Mouse (Mus musculus): Measurements from ENCODE around the gene Ccne1. TPM values are rescaled to one million over a fixed set of nuclear protein-coding genes. Genes with fewer than 3 reads are reported as not detected.
A peak's percentile ranks its signal among the peaks of the same experiment; 100 is the strongest.
"Not testable (repeated sequence)": the region's sequence is repeated elsewhere in the genome, so short reads cannot be mapped to it uniquely, and the experiment has no call there.

Gene Ccne1
- total and polyA plus RNA-seq, 3 experiments, result 15.9 to 50.9 (median 26.6) TPM

DNA sequence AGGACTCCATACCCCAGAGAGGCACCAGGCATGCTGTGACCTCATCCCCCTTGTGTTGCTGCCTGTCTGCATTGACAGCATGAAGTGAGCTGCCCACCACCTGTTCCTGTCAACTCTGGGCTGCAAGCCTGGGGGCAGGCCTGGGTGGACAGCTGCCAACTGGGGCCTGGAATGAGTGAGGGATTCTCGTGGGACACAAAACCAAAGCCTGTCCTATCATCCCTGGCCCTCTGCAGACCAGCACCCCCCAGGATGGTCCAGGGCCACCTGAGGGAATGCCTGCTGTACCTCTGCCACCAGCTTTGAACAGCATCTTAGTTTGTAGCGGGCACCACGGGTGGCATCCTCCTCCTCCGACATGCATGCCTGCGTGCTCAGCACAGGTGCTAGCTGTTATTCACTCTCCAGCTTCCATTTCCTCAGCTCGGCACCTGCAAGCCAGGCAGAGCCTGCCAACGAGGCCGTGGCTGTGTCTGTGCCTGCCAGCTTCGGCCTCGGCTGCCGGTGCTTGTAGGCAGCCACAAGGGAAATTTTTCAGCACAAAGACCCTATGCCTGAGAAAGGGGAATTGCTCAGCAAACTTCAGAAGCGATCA is 18.3 kb upstream of the Ccne1 start:
- no peak for DNase-seq (ENCODE audit: low spot score)
- H3K9me3 ChIP-seq (replicated peaks), result no peaks in the 10 kb centered on the region

DNA sequence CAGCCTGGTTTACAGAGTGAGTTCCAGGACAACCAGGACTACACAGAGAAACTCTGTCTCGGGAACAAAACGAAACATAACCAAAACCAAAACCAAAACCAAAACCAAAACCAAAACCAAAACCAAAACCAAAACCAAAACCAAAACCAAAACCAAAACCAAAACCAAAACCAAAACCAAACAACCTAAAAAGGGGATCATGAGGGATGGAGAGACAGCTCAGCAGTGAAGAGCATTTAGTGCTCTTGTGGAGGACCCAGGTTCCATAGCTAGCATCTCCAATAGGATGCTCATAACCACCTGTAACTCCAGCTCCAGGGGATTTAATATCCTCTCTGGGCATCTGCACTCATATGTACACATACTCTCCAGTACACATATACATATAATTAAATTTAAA is 16.8 kb upstream of the Ccne1 start:
- not testable (repeated sequence) for ATAC-seq (ENCODE audit: extremely low read depth, insufficient number of reproducible peaks, low FRiP score, poor library complexity, severe bottlenecking); H3K27me3 ChIP-seq (ENCODE audit: insufficient read depth, low read length); H3K4me3 ChIP-seq (ENCODE audit: low read depth, low read length); H3K36me3 ChIP-seq (replicated peaks); H3K9me3 ChIP-seq (replicated peaks); H3K4me1 ChIP-seq (ENCODE audit: insufficient read depth, low read depth, low read length); DNase-seq (ENCODE audit: low spot score)

More for the DNA sequence above, 18.3 kb upstream of the Ccne1 start:
- no peak for TF ChIP-seq TAL1 (conservative IDR thresholded peaks at IDR 0.05; ENCODE audit: low read depth, low read length)
- no peak for TF ChIP-seq GATA1 (IDR thresholded peaks at IDR 0.05; ENCODE audit: borderline replicate concordance, low read length)
- TF ChIP-seq GATA2 (IDR thresholded peaks at IDR 0.05; ENCODE audit: borderline replicate concordance, low read depth, low read length), result no peak
- TF ChIP-seq POLR2AphosphoS5 (IDR thresholded peaks at IDR 0.05; ENCODE audit: insufficient replicate concordance, low read depth, low read length), result no peak
- no peak for TF ChIP-seq CTCF (IDR thresholded peaks at IDR 0.05; ENCODE audit: low read depth, low read length)
- no peak for ATAC-seq (ENCODE audit: extremely low read depth, insufficient number of reproducible peaks, low FRiP score, poor library complexity, severe bottlenecking)
- Histone ChIP-seq H3K4me1 (ENCODE audit: insufficient read depth, low read depth, low read length) (no peaks in the 10 kb centered on the region), H3K36me3 (replicated peaks) (no peaks in the 10 kb centered on the region), H3K27me3 (ENCODE audit: insufficient read depth, low read length) (no peaks in the 10 kb centered on the region; the same call in 1 of the 2 replicates), H3K4me3 (ENCODE audit: low read depth, low read length) (no peak overlapping the region)

DNA sequence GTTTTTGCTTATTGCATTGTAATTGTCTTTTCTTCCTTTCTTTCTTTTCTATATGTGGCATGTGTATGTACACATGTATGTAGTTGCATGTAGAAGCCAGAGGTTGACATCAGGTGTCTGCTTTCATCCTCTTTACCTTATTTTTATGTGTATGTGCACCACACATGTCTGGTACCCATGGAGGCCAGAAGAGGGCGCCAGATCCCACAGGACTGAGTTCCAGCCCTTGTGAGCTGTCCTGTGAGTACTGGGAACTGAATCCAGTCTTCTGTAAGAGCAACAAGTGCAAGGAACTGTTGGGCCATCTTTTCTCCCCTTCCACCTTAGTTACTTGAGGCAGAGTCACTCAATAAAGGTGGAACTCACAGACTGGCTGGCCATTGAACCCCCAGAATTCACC is 11.3 kb upstream of the Ccne1 start:
- ATAC-seq (ENCODE audit: extremely low read depth, insufficient number of reproducible peaks, low FRiP score, poor library complexity, severe bottlenecking) (no peak), DNase-seq (ENCODE audit: low spot score) (no peak)
- H3K4me1 ChIP-seq (ENCODE audit: insufficient read depth, low read depth, low read length), result no peaks in the 10 kb centered on the region
- H3K36me3 ChIP-seq (replicated peaks), result no peaks in the 10 kb centered on the region
- no peak for TF ChIP-seq TAL1 (conservative IDR thresholded peaks at IDR 0.05; ENCODE audit: low read depth, low read length)
- no peak for TF ChIP-seq CTCF (IDR thresholded peaks at IDR 0.05; ENCODE audit: low read depth, low read length)
- TF ChIP-seq POLR2AphosphoS5 (IDR thresholded peaks at IDR 0.05; ENCODE audit: insufficient replicate concordance, low read depth, low read length), result no peak
- TF ChIP-seq GATA2 (IDR thresholded peaks at IDR 0.05; ENCODE audit: borderline replicate concordance, low read depth, low read length), result no peak
- no peak for TF ChIP-seq GATA1 (IDR thresholded peaks at IDR 0.05; ENCODE audit: borderline replicate concordance, low read length)
- H3K9me3 ChIP-seq (replicated peaks), result no peaks in the 10 kb centered on the region
- H3K4me3 ChIP-seq (ENCODE audit: low read depth, low read length), result no peak overlapping the region
- H3K27me3 ChIP-seq (ENCODE audit: insufficient read depth, low read length), result peaks cover 8% of the 10 kb centered on the region; the same call in 1 of the 2 replicates

DNA sequence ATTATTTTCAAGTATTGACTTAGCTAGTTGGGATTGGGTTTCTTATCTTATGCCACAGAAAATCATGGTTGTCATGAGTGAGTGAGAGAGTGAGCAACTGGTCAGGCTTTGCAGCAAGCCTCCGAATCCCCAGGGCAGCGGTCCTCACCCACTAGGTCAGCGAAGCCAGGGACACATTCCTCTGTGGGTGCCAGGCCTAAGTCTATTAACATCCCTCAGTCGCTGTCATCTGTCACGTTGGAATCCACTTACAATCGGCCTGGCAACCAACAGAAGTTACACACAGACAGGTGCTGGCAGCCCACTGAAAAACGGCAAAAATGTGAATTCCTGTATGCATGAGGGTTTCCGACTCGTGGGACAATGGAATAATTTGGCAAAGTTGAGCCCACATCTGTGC is 5.1 kb upstream of the Ccne1 start:
- ATAC-seq (ENCODE audit: extremely low read depth, insufficient number of reproducible peaks, low FRiP score, poor library complexity, severe bottlenecking) (no peak), DNase-seq (ENCODE audit: low spot score) (no peak)
- Histone ChIP-seq H3K4me1 (ENCODE audit: insufficient read depth, low read depth, low read length) (peaks cover 13% of the 10 kb centered on the region), H3K4me3 (ENCODE audit: low read depth, low read length) (no peak overlapping the region), H3K27me3 (ENCODE audit: insufficient read depth, low read length) (peaks cover 17% of the 10 kb centered on the region; the same call in 1 of the 2 replicates), H3K36me3 (replicated peaks) (no peaks in the 10 kb centered on the region), H3K9me3 (replicated peaks) (no peaks in the 10 kb centered on the region)
- TF ChIP-seq GATA1 (IDR thresholded peaks at IDR 0.05; ENCODE audit: borderline replicate concordance, low read length) (no peak), GATA2 (IDR thresholded peaks at IDR 0.05; ENCODE audit: borderline replicate concordance, low read depth, low read length) (no peak), TAL1 (conservative IDR thresholded peaks at IDR 0.05; ENCODE audit: low read depth, low read length) (no peak), POLR2AphosphoS5 (IDR thresholded peaks at IDR 0.05; ENCODE audit: insufficient replicate concordance, low read depth, low read length) (no peak)

DNA sequence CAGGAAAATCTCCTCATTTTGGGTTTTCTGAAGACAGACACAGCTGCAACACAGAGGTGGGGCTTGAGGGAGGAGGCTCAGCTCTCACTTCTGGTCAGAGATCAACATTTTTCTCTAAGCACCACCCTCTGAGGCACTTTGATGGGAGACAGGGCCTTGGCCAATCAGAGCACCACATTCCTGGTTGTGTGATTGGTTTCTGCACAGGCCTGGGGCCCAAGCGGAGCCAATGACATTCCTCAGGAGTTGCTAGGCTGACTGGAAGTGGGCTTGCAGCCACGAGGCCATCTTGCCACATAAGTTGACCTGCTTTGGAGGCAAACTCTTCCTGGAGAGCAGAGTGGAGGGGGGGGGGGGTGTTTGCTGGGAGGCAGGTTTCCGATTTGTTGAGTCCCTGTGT is 4.7 kb upstream of the Ccne1 start:
- Histone ChIP-seq H3K4me3 (ENCODE audit: low read depth, low read length) (no peak overlapping the region), H3K9me3 (replicated peaks) (no peaks in the 10 kb centered on the region), H3K27me3 (ENCODE audit: insufficient read depth, low read length) (peaks cover 17% of the 10 kb centered on the region; the same call in 1 of the 2 replicates), H3K36me3 (replicated peaks) (no peaks in the 10 kb centered on the region), H3K4me1 (ENCODE audit: insufficient read depth, low read depth, low read length) (peaks cover 13% of the 10 kb centered on the region)
- DNase-seq (ENCODE audit: low spot score) (no peak), ATAC-seq (ENCODE audit: extremely low read depth, insufficient number of reproducible peaks, low FRiP score, poor library complexity, severe bottlenecking) (no peak)
- TF ChIP-seq TAL1 (conservative IDR thresholded peaks at IDR 0.05; ENCODE audit: low read depth, low read length), result no peak
- TF ChIP-seq CTCF (IDR thresholded peaks at IDR 0.05; ENCODE audit: low read depth, low read length), result no peak
- TF ChIP-seq GATA2 (IDR thresholded peaks at IDR 0.05; ENCODE audit: borderline replicate concordance, low read depth, low read length), result no peak
- TF ChIP-seq GATA1 (IDR thresholded peaks at IDR 0.05; ENCODE audit: borderline replicate concordance, low read length), result no peak
- TF ChIP-seq POLR2AphosphoS5 (IDR thresholded peaks at IDR 0.05; ENCODE audit: insufficient replicate concordance, low read depth, low read length), result no peak

DNA sequence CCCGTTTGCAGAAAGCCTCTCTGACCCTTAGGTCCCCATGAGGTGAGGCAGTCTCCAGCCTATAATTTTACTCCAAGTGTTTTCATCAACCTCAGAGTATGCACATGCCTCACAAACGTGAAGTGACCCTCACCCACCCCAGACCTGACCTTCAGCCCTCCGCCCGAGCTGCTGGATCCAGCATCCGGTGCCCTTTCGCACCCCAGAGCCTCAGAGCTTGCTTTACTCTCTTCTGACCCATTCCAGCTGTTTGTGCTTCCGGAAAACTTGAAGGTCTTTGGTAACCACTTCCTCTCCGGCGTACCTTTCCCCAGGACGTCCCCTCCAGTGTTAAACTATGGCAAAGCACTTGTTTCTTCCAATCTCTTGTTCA is 912 bp upstream of the Ccne1 start:
- Histone ChIP-seq H3K36me3 (replicated peaks) (peaks cover 25% of the 10 kb centered on the region), H3K4me3 (ENCODE audit: low read depth, low read length) (peak overlapping the region; percentile 90), H3K27me3 (ENCODE audit: insufficient read depth, low read length) (peaks cover 9% of the 10 kb centered on the region; the same call in 1 of the 2 replicates), H3K9me3 (replicated peaks) (no peaks in the 10 kb centered on the region), H3K4me1 (ENCODE audit: insufficient read depth, low read depth, low read length) (peaks cover 42% of the 10 kb centered on the region)
- TF ChIP-seq TAL1 (conservative IDR thresholded peaks at IDR 0.05; ENCODE audit: low read depth, low read length) (no peak), GATA2 (IDR thresholded peaks at IDR 0.05; ENCODE audit: borderline replicate concordance, low read depth, low read length) (no peak), GATA1 (IDR thresholded peaks at IDR 0.05; ENCODE audit: borderline replicate concordance, low read length) (no peak), POLR2AphosphoS5 (IDR thresholded peaks at IDR 0.05; ENCODE audit: insufficient replicate concordance, low read depth, low read length) (no peak), CTCF (IDR thresholded peaks at IDR 0.05; ENCODE audit: low read depth, low read length) (no peak)
- ATAC-seq (ENCODE audit: extremely low read depth, insufficient number of reproducible peaks, low FRiP score, poor library complexity, severe bottlenecking) (no peak), DNase-seq (ENCODE audit: low spot score) (no peak)

Data from G1E (cell line).